Mouse (Mus musculus): ENCODE data around the gene Spn. TPM values are rescaled to one million over a fixed set of nuclear protein-coding genes. Genes with fewer than 3 reads are reported as not detected.

Gene Spn
- polyA plus RNA-seq, 1 experiment from 2014 or later = 0.39 TPM

DNA sequence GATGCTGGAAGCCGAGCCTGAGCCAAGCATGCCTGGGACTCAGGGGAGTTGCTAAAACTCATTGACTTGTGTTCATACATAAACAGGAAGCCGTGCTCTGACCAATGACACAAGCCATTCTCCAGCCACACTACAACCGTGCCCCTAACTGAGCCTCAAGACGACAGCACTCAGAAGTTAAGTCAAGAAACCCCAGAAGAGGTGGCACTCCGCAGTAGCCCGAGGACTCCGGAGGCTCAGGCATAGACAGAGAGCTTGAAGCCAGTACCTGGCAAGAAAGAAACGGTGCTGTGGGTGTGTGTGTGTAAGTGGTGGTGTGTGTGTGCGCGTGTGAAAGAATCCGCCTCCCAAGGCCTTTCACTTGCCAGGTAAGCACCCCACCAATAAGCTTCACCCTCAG lies 22.7 kb downstream of the Spn start:
- no peak overlapping the region for H3K27ac ChIP-seq (ENCODE audit: low read depth)
- H3K9me3 ChIP-seq (ENCODE audit: control insufficient read depth, low read length) = no peaks in the 10 kb centered on the region
- DNase-seq (ENCODE audit: low spot score) (no peak), ATAC-seq (replicated peaks; ENCODE audit: low FRiP score, low TSS enrichment, low read depth) (no peak)
- H3K36me3 ChIP-seq (ENCODE audit: control insufficient read depth, insufficient read depth, low read length) = no peaks in the 10 kb centered on the region
- H3K4me3 ChIP-seq (ENCODE audit: low read depth, low read length) = no peak overlapping the region
- H3K9ac ChIP-seq (ENCODE audit: low read length) = no peak overlapping the region
- peaks cover 4% of the 10 kb centered on the region; the same call in 1 of the 2 replicates for H3K4me1 ChIP-seq (replicated peaks; ENCODE audit: control insufficient read depth, insufficient read depth, low read length)
- H3K27me3 ChIP-seq (replicated peaks; ENCODE audit: control insufficient read depth, insufficient read depth, low read length) = 0 out of 2 replicates have a peak, but pooled peaks cover 4% of the 10 kb centered on the region
- no peak overlapping the region for H3K4me2 ChIP-seq (ENCODE audit: low read length)
- WGBS = 70% methylated on average over 11 of the region's 11 CpGs

DNA sequence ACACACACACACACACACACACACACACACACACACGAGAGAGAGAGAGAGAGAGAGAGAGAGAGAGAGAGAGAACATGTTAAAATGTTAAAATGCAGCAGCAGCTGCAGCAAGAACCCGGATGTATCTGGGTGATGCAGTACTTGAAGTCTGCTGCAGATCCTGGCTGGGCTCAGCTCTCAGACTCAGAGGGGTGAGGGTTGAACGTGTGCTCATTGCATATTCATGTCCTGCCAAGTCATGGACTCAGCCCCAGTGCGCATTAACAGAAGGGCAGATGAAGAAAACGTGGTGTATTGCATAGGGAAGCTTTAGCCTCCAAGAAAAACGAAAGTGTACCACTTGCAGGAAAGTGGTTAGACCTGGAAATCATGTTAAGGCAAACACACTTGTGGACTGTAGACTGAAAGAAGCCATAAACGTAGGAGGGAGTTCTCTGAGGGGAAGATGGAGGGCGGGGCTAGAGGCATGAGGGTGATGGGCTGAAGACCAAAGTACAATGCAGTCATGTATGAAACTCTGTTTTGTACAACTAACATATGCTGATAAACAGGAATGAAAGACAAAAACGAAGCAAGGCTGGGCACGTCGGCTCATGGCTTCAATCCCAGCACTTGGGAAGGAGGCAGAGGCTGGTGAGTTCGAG lies 23.9 kb downstream of the Spn start:
- no peak overlapping the region for H3K4me3 ChIP-seq (ENCODE audit: low read depth, low read length)
- WGBS = 44% methylated on average over 11 of the region's 12 CpGs
- H3K4me2 ChIP-seq (ENCODE audit: low read length) = no peak overlapping the region
- H3K27me3 ChIP-seq (replicated peaks; ENCODE audit: control insufficient read depth, insufficient read depth, low read length) = no peaks in the 10 kb centered on the region
- ATAC-seq (replicated peaks; ENCODE audit: low FRiP score, low TSS enrichment, low read depth) (0 out of 2 replicates have a peak, but pooled peaks have one; percentile 47), DNase-seq (ENCODE audit: low spot score) (no peak)
- no peaks in the 10 kb centered on the region for H3K36me3 ChIP-seq (ENCODE audit: control insufficient read depth, insufficient read depth, low read length)
- H3K4me1 ChIP-seq (replicated peaks; ENCODE audit: control insufficient read depth, insufficient read depth, low read length) = peaks cover 4% of the 10 kb centered on the region; the same call in 1 of the 2 replicates
- H3K27ac ChIP-seq (ENCODE audit: low read depth) = no peak overlapping the region
- no peaks in the 10 kb centered on the region for H3K9me3 ChIP-seq (ENCODE audit: control insufficient read depth, low read length)
- no peak overlapping the region for H3K9ac ChIP-seq (ENCODE audit: low read length)

DNA sequence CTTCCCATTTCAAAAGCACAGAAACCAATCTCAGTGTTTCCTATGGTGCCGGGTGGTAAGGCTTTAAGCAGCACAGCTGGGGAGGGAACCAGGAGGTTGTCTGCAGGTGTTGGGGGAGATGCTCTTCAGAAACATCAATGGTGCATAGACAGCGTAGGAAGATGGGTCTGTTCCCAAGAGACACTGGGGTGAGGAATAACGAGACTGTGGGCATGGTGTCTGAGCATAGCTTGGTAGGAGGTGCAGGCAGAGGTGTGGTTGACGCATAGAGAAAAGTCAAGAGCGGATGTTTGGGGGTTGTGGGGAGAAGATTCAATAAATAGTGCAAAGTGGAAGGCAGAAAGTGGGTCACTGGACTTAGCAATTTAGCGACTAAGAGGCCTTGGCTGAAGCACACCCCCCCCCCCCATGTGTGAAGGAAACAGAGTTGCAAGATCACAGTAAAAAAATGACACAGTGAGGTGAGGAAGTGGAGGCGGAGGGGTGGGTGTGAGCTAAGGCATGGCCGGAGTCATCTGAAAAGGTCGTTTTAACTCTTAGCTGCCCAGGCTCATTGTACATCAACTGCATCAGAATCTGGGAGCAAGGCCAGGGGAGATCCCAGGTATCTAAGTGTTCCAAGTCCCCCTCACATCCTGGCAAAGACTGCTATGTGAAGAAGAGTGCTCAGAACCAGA lies 24.6 kb downstream of the Spn start:
- ATAC-seq (replicated peaks; ENCODE audit: low FRiP score, low TSS enrichment, low read depth) (no peak), DNase-seq (ENCODE audit: low spot score) (no peak)
- H3K9me3 ChIP-seq (ENCODE audit: control insufficient read depth, low read length) = no peaks in the 10 kb centered on the region
- no peak overlapping the region for H3K4me3 ChIP-seq (ENCODE audit: low read depth, low read length)
- no peaks in the 10 kb centered on the region for H3K27me3 ChIP-seq (replicated peaks; ENCODE audit: control insufficient read depth, insufficient read depth, low read length)
- H3K9ac ChIP-seq (ENCODE audit: low read length) = no peak overlapping the region
- no peak overlapping the region for H3K27ac ChIP-seq (ENCODE audit: low read depth)
- peaks cover 2% of the 10 kb centered on the region; the same call in 1 of the 2 replicates for H3K4me1 ChIP-seq (replicated peaks; ENCODE audit: control insufficient read depth, insufficient read depth, low read length)
- H3K4me2 ChIP-seq (ENCODE audit: low read length) = no peak overlapping the region
- WGBS = 33% methylated on average over 9 of the region's 9 CpGs
- no peaks in the 10 kb centered on the region for H3K36me3 ChIP-seq (ENCODE audit: control insufficient read depth, insufficient read depth, low read length)

DNA sequence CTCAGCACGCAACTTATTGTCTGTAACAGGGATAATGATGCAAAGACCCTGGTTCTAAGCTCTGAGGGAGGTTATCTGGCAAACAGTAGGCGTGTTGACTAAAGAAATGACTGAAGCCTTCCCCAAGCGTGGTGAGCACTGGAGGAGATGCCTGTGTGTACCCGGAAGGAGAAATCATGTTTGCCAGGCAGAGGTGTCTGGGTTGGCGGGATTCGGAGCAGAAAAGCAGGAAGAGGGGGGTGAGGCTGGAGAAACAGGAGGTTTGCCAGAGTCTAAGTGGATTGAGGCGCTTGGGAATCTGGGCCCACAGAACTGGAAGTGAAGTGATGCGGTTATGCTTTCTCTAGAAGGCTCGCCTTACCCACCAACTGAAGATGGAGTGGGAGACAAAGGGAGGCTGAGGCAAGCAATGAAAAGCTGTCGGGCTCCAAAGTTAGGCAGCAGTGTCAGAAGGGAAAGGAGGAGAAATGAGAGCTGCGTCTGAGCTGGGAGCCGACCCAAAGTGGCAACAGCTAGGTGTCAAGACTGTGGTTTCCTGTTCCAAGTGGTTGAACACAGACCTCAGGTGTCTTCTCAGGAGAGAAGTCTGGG lies 25.3 kb downstream of the Spn start:
- H3K27me3 ChIP-seq (replicated peaks; ENCODE audit: control insufficient read depth, insufficient read depth, low read length) = no peaks in the 10 kb centered on the region
- no peak overlapping the region for H3K9ac ChIP-seq (ENCODE audit: low read length)
- no peaks in the 10 kb centered on the region for H3K9me3 ChIP-seq (ENCODE audit: control insufficient read depth, low read length)
- H3K4me3 ChIP-seq (ENCODE audit: low read depth, low read length) = no peak overlapping the region
- WGBS = 72% methylated on average over 12 of the region's 12 CpGs
- H3K4me2 ChIP-seq (ENCODE audit: low read length) = no peak overlapping the region
- ATAC-seq (replicated peaks; ENCODE audit: low FRiP score, low TSS enrichment, low read depth) (no peak), DNase-seq (ENCODE audit: low spot score) (no peak)
- no peak overlapping the region for H3K27ac ChIP-seq (ENCODE audit: low read depth)
- no peaks in the 10 kb centered on the region; the same call in 1 of the 2 replicates for H3K4me1 ChIP-seq (replicated peaks; ENCODE audit: control insufficient read depth, insufficient read depth, low read length)
- H3K36me3 ChIP-seq (ENCODE audit: control insufficient read depth, insufficient read depth, low read length) = no peaks in the 10 kb centered on the region

DNA sequence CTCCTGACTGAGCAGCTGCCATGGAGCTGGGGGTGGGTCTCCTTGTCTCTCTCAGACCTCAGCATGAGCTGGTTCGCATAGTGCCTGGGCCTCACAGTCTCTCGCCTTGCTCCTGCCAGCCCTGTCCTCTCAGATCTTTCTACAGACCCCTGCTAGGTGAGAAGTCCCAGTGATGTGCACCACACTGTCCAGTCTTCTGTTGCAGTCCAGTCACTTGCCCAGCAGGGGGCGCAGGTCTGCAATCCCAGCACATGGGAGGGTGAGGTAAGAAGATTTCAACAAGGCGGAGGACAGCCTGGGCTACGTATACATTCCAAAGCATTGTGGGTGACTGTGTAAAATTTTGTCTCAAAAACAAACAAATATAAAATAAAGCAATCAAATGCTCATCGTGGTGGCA lies 26.2 kb downstream of the Spn start:
- Histone ChIP-seq H3K9ac (ENCODE audit: low read length) (no peak overlapping the region), H3K36me3 (ENCODE audit: control insufficient read depth, insufficient read depth, low read length) (no peaks in the 10 kb centered on the region), H3K4me2 (ENCODE audit: low read length) (no peak overlapping the region), H3K4me1 (replicated peaks; ENCODE audit: control insufficient read depth, insufficient read depth, low read length) (no peaks in the 10 kb centered on the region; the same call in 1 of the 2 replicates), H3K4me3 (ENCODE audit: low read depth, low read length) (no peak overlapping the region), H3K27me3 (replicated peaks; ENCODE audit: control insufficient read depth, insufficient read depth, low read length) (no peaks in the 10 kb centered on the region), H3K9me3 (ENCODE audit: control insufficient read depth, low read length) (no peaks in the 10 kb centered on the region), H3K27ac (ENCODE audit: low read depth) (no peak overlapping the region)
- 46% methylated on average over 6 of the region's 6 CpGs for WGBS
- ATAC-seq (replicated peaks; ENCODE audit: low FRiP score, low TSS enrichment, low read depth) = no peak
- DNase-seq (ENCODE audit: low spot score) = peak; percentile 65

DNA sequence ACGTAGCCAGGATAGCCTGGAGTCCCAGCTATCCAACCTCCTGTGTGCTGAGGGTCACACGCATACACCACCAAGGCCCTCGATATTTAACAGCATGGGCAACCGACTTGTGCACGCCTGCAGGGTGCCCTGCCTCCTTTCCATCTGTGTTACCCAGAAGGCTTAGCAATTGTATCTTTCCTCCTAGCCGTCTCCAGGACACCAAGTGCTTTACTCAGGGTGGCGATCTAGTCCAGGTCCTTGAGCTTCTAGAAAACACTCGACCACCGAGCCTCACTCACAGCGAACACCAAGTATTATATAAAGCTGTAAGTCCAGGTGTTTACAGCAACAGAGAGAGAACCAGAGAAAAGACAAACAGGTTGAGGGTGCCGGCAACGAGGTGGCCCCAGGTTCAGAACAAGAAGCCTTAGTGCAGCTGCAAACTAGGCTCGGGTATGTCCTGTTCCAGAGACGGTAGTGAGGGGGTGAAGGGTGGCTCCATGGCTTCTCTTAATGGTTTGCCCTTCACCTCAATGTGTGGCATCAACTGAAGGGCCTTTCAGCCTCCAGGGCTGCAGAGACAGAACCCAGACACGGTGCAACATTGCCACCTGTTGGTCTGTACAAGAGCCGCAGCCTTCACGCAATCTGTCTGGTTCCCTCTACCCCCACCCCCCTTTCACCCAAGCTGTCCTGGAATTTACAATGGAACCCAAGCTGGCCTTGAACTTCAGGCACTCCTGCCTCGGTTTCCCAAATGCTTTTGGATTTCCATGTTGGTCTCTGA lies 27.2 kb downstream of the Spn start:
- 40% methylated on average over 18 of the region's 18 CpGs for WGBS
- Histone ChIP-seq H3K4me2 (ENCODE audit: low read length) (no peak overlapping the region), H3K36me3 (ENCODE audit: control insufficient read depth, insufficient read depth, low read length) (no peaks in the 10 kb centered on the region), H3K4me3 (ENCODE audit: low read depth, low read length) (no peak overlapping the region), H3K27ac (ENCODE audit: low read depth) (no peak overlapping the region), H3K27me3 (replicated peaks; ENCODE audit: control insufficient read depth, insufficient read depth, low read length) (no peaks in the 10 kb centered on the region), H3K4me1 (replicated peaks; ENCODE audit: control insufficient read depth, insufficient read depth, low read length) (no peaks in the 10 kb centered on the region; the same call in 1 of the 2 replicates), H3K9me3 (ENCODE audit: control insufficient read depth, low read length) (no peaks in the 10 kb centered on the region), H3K9ac (ENCODE audit: low read length) (no peak overlapping the region)
- peak; percentile 48; the same call in 1 of the 2 replicates for ATAC-seq (replicated peaks; ENCODE audit: low FRiP score, low TSS enrichment, low read depth)
- DNase-seq (ENCODE audit: low spot score) = peak; percentile 84

DNA sequence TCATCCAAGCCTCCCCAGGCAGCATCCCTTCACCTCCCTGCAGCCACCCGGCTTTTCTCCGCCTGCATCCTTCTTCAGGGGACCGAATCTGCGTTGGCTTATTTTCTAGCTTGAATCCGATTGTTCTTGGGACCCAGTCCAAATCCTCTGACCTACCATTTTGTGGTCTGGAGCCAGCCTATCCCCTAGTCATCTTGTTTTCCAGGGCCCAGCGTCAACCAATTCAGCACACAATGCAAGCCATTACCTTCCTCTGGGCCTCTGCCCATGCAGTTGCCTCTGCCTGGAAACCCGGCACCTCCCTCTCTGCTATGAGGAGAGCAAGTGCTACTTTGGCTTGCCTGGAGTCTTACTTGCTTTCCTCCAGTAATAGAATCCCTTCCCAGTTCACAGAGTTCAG lies 32.1 kb downstream of the Spn start:
- no peaks in the 10 kb centered on the region for H3K4me1 ChIP-seq (replicated peaks; ENCODE audit: control insufficient read depth, insufficient read depth, low read length)
- H3K27ac ChIP-seq (ENCODE audit: low read depth) = no peak overlapping the region
- 76% methylated on average over 7 of the region's 7 CpGs for WGBS
- ATAC-seq (replicated peaks; ENCODE audit: low FRiP score, low TSS enrichment, low read depth) = no peak
- H3K4me2 ChIP-seq (ENCODE audit: low read length) = no peak overlapping the region
- H3K27me3 ChIP-seq (replicated peaks; ENCODE audit: control insufficient read depth, insufficient read depth, low read length) = no peaks in the 10 kb centered on the region
- no peak overlapping the region for H3K9ac ChIP-seq (ENCODE audit: low read length)
- H3K36me3 ChIP-seq (ENCODE audit: control insufficient read depth, insufficient read depth, low read length) = no peaks in the 10 kb centered on the region
- no peak overlapping the region for H3K4me3 ChIP-seq (ENCODE audit: low read depth, low read length)
- H3K9me3 ChIP-seq (ENCODE audit: control insufficient read depth, low read length) = no peaks in the 10 kb centered on the region
- DNase-seq (ENCODE audit: low spot score) = no peak

DNA sequence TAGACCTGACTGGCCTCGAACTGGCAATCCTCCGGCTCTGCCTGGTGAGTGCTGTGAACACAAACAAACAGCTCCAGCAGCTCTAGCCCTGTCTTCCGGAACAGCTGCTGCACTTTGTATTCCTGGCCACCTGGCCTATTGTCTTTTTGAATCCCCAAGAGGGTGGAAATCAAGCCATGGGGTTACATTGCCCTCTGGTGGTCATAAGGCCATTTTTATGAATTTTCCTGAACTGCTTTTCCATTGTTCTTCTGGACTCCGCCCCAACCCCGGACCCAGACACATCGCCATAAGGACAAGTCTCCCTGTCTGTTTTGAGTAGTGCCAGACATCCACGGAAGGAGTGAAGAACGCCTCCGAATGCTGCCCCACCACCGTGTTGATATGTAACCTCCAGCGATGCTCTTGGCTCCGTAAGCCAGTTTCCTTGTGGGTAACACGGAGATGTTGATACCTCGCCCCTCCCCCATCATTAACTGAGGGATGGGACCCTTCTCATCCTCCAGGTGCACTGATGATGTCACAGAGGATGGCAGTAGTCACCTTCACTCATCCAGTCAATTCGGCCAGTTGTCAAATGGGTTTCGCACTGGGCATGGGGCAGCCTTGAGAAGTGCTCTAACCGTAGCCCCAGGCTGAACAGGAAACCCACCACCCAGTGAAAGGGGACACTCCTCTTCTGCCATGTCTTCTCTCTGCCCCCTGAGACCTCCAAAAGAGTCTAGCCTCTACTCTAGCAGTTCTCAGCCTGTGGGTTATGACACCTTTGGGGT lies 32.9 kb downstream of the Spn start:
- no peaks in the 10 kb centered on the region for H3K4me1 ChIP-seq (replicated peaks; ENCODE audit: control insufficient read depth, insufficient read depth, low read length)
- H3K4me2 ChIP-seq (ENCODE audit: low read length) = peak overlapping the region; percentile 56
- H3K27me3 ChIP-seq (replicated peaks; ENCODE audit: control insufficient read depth, insufficient read depth, low read length) = no peaks in the 10 kb centered on the region
- DNase-seq (ENCODE audit: low spot score) (peak; percentile 91), ATAC-seq (replicated peaks; ENCODE audit: low FRiP score, low TSS enrichment, low read depth) (peak; percentile 78)
- peak overlapping the region; percentile 35 for H3K4me3 ChIP-seq (ENCODE audit: low read depth, low read length)
- 13% methylated on average over 17 of the region's 17 CpGs for WGBS
- peak overlapping the region; percentile 43 for H3K9ac ChIP-seq (ENCODE audit: low read length)
- H3K9me3 ChIP-seq (ENCODE audit: control insufficient read depth, low read length) = no peaks in the 10 kb centered on the region
- no peaks in the 10 kb centered on the region for H3K36me3 ChIP-seq (ENCODE audit: control insufficient read depth, insufficient read depth, low read length)
- no peak overlapping the region; the same call in 1 of the 2 replicates for H3K27ac ChIP-seq (ENCODE audit: low read depth)

Measured in intestine, embryonic 14.5 days (tissue).